Mouse (Mus musculus) lung, adult 2 months (tissue): ENCODE data around the gene Cept1.

Source experiments
- CTCF ChIP-seq: fragments of 200-500 bp; IDR thresholded peaks from 2 replicates; pipeline ENCODE4 v1.5.1; 2011; ENCODE audit warnings: mild to moderate bottlenecking, low read length, control low read depth; ENCODE audit not compliant: insufficient read depth
- POLR2A ChIP-seq: fragments of 200-500 bp; IDR thresholded peaks from 2 replicates; pipeline ENCODE4 v1.6.1; 2011; ENCODE audit warnings: low read depth, mild to moderate bottlenecking, control low read depth, low read length, borderline replicate concordance; ENCODE audit errors: extremely low read depth

DNA sequence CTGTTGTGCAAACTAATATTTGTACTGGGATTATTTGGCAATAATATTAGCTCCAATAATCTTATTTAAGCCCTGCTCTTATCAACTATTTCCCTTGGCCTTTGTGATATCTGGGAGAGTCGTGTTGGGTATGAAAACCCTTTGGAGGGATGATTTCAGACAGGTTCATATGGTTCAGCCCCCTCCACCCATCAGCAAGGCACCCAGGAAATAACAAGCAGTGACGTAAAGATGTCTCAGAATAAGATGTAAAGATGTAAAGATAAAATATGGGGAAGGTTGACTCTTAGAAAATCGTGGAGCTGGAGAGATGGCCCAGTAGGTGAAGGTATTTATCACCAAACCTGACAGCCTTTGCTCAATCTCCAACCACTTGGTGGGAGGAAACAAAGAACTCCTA lies 85.1 kb downstream of the Cept1 start:
- TF ChIP-seq CTCF (no peak), POLR2A (no peak)
